Mouse (Mus musculus) hematopoietic stem cell, adult 5-6 weeks (primary cell): ENCODE measurements at regions not wholly inside any gene's neighbourhood (a gene's known extent, or its start where the extent isn't known, plus 50 kb on each side); places are given as distances from the start of the nearest gene placed in this dataset.

ENCODE experiments used
- ATAC-seq, 2 experiments: fragments of 125-278 bp in 1 of 2; replicated peaks in 1 of 2; 2 replicates each; pipeline ENCODE4 v1.8.0; 2016 to 2017; ENCODE audit warnings: inconsistent platforms in 2 of 2, mild to moderate bottlenecking in 2 of 2, moderate number of reproducible peaks in 2 of 2, low read depth in 1 of 2, moderate TSS enrichment in 1 of 2; ENCODE audit not compliant: low FRiP score in 2 of 2, poor library complexity in 2 of 2, severe bottlenecking in 2 of 2, insufficient read depth in 1 of 2, low TSS enrichment in 1 of 2

DNA sequence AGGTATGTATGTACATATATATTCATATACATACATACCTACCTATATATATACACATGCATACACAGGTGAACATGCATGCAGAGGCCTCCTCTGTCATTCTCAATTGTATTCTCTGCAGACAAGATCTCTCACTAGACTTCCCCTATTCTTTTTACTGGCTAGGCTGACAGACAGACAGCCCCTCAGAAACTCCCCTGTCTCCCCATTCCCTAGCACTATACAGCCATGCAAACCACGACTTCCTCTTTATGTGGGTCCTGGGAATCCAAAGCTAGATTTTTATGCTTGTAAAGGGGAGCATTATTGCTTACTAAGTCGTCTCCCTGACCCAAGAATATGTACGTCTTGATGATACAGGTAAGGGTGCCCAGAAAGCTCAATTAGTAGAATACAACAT, 86.9 kb downstream of the Fam124b start:
- peak; percentile 48 to 49; a peak in 2 of 4 replicates for ATAC-seq

DNA sequence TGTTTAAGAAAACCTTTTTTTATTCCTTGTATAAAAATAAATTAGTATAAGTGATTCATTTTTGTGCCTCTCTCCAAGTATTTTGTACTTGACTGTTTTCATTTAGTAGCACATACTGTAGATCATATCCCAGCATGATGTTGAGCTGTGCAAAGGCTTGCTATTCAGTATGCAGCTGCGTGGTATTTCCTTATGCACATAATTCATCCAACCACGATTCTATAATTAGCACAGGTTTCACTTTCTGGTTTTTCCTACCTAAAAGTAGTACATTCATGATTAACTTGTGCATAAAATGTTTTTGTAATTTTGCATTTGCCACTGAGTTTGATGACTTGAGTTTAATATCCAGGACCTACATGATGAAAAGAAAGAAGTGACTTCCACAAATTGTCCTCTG, 94.3 kb downstream of the Fam124b start:
- ATAC-seq = peak; percentile 42 to 56; a peak in 2 of 4 replicates

DNA sequence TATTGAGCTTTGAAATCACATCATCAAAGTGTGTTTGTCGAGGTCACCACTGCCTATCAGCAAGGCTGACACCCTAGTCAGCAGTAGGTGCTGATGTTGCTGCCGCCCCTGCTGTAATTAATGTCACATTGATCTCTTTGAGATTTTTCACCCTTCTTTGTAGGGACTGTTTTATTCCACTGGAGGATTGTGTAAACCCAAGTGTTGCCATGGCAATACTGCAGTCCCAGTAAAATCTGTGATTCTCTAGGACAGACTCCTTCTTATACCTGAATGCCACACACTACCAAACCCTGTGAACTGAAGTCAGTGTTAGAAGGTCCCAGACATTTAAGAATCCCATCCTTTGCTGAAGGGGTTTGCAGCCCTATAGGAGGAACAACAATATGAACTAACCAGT, 102.4 kb downstream of the Fam124b start:
- ATAC-seq = no peak

DNA sequence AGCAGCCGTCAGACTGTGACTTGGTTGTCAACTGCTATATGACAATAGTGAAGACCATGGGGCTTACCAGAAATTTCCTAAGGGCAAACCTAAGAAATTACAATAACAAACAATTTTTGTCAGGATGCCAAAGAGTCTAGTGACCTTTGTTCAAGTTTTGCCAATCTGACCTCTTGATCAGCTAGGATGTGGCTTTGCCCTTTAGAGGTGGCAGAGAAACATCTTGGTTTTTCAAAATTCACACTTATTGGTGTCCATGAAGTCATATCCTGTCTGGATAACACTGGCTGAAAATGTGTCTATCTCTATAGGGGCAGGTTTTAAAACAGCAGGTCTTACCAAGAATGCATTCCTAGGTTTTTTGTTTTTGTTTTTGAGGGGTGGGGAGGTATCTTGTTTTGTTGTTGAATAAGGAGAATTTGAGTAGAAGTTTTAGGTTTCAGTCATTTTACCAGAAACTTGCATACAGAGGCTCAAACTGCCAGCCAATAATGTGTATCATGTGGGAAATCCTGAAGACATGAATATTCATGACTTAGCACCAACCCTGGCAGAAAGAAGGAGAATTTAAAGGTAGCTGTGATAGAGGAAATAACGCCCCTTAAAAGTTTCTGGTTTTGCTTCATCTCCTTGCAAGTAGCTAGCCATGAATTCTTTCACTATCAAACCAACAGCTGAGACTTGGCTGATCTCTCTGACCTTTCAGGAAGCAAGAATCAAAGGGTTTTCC, 110.4 kb downstream of the Fam124b start:
- ATAC-seq = no peak

DNA sequence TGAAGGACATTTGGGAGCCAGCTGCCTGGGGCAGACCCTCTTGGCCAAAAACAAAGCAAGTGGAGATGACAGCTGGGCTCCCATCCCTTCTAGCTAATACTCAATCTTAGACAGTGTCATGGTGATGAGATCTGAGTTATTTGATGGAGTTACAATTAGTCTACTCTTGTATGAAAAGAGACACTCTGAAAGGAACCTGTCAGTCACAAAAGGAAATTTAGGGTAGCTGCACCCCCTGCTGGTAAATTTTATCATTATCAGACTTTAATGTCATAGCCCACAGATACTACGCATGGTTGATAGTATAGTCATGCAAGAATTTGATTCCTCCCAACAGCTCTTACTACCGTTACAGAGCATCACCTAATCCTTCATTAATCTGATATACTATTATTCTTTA, 112.0 kb downstream of the Fam124b start:
- peak; percentile 49 to 56; a peak in 2 of 4 replicates for ATAC-seq

DNA sequence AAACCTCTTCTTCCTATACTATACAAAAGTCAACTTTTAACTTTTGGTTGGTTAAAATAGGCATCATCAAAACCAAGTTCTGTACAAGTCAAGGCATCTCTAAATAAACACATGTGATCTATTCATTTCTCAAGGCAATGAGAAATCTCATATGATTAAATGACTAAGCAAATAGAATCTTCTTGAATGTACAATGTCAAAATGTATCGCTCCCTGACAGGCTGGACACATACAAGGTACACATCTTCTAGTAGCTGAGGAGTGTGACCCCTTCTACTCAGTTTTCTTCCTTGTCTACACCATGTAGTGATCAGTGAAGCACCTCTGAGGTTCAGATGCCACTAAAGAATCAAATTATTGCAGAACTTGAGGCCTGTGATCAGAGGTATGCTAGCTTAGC, 120.0 kb downstream of the Fam124b start:
- no peak for ATAC-seq

DNA sequence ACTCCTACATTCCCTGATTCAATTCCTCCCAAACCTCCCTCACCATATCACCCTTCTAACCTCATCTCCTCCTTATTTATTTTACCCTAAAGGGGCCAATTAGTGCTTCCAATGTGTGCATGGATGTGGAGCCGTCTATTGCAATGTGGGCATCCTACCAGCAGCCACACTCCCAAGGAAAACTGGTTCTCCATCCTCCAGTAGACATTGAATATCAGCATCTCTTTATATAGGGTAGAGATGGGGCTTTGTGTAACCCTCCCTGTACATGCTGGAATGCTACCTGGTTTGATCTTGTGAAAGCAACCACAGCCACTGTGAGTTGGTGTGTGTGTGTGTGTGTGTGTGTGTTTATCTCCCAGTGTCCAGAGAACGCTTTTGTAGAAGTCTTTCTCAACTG, 126.5 kb downstream of the Fam124b start:
- no peak for ATAC-seq

DNA sequence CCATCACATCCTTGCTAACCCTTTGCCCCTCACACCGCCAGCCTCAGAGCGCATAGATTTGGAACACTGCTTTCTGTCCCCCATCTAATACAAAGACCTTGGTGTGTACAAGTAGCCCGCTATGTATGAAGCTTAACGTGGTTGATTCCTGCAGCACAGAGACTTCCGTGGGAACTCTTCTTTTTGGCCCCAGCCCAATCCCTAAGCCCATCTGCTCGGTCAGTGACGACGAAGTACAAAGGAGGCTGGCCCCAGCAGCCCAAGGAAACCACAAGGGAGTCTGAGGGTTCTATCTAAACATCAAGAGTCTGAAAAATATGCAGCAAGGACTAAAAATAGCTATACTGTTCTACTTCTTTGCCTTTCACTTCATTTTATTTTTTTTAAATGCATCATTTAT, 126.9 kb downstream of the Fam124b start:
- peak; percentile 84 to 86 for ATAC-seq

DNA sequence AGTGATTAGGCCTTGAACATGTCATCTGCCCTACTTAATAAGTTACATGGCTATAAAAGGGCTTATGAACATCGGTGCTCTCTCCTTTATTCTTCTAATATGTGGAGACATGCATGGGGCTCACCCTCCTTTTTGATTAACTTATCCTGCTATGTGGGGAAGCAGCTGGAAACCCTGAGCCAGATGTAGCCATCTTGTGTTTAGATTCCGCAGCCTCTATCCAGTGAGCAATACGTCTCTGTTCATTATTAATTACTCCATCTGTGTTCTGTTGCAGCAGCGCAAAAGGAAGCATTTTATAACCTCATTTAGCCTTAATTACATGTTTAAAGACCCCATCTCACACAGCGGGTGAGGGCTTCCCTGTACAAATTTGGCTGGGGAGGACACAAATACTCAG, 129.6 kb downstream of the Fam124b start:
- no peak for ATAC-seq

DNA sequence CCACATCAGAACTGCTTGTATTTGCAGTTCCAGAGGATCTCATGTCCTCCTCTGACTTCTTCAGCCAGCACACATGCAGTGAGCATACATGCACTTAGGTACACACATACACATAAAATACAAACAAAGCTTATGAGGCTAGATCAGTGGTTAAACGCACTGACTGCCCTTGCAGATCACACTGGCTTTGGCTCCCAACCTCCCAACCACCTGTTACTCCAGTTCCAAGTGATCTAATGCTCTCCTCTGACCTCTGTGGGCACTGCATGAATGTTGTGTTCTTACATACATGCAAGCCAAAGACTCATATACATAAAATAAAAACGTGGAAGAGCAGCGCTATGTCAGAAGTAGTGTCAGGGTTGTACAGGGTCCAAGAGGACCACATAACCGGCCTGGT, 141.9 kb downstream of the Fam124b start:
- no peak for ATAC-seq

DNA sequence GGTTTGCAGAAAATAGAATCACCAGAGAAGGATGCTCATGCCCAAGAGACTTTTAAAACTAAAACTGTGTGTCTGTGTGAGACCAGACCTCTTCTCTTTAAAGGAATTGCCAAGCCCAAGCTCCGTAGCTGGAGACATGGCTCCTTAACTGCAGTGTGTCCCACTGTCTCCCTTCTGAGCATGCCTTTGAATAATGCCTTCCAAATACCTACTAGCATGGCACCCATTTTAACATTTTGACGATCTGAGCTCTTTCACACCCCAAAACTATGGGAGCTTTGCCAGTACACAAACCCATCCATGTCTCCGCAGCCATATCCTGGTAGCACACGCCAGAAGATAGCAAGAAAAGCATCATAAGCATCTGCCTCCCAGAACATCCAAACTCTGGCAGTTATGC, 143.9 kb downstream of the Fam124b start:
- ATAC-seq = no peak

DNA sequence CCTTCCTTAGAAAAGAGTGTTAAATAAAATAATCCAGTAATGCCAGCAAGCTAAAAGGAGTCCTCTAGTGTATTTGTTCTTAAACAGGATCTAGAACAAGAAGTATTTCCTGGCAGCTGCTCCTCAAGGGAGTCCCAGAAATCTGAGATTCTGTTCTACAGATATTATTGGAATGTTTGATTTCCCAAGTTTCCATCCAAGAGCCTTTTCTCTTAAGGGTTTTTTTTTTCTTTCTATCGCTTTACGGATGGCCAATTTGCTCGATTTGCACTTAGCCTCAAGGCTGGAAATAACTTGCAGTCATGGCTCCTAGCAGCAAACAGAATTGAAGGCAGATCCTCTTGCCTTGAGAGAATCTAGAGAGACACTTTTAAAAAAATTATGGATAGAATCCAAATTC, 144.3 kb downstream of the Fam124b start:
- ATAC-seq = no peak

DNA sequence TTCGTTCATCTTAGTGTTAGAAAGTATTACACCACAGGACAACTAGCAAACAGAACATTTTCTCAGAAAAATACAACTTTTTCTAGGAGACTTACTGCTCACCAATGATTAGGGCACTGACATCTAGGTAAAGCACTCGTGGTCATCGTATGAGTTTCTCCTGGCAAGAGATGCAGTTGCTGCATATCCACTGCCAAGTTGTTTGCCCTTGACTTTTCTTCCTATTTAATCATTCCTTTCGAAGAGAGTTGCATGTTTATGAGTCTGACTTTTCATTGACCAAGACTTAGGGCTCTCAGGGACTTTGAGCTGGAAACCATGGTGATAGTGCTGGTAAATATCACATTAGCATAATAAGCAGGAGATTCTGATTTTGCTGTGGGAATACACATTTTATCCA, 149.1 kb downstream of the Fam124b start:
- ATAC-seq = no peak

DNA sequence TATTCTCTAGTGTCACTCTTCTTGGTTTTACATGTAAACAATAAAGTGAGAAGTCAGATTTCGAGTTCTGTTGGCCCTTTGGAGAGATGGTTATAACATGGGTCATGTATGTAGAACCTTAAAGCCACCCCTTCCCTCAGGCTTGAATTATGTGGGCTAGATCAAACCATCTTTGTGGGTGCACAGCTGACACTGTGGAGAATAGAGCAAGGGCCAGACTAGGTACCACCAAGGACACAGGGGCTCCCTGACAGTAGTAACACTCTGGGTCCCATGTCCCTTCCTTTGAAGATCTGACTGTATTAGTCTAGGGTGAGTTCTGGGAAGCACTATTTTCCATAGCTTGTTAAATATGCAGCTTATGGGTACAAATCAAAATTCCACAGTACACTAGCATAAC, 156.2 kb downstream of the Fam124b start:
- no peak for ATAC-seq

DNA sequence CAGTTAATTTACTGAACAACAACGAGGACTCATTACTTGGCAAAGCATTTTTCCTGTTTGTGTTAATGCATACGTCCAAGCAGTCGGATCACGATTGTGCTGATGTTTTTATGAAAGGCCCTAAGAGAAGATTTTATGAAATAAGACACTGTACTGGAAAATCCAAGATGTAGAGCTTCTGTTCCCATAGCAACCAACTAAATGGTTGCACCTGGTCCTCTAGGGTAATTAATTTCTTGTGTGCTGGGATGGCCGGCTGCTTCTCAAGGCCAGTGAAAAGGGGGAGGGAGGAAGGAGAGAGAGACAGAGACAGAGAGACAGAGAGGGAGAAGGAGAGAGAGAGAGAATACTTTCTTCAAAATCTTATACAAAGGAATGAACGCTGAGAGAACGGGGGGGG, 156.6 kb downstream of the Fam124b start:
- ATAC-seq = no peak

DNA sequence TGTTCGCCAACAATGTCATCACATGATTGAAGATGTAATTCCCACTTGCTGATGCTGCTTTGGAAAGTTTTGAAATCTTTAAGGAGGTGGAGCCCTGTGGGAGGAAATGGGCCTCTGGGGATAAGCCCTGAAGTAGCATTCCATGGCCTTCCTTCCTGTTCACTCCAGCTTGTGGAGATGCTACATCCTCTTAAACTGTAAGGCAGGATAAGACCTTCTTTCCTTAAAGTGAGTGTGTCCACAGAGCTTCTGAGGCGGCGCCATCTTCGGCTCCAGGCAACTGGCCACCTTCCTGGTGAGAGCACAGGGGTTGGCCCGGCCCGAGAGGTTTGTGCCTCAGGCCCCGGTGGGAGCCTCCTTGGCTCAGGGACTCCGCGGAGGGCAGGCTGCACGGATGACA, 173.1 kb downstream of the Fam124b start:
- ATAC-seq = no peak

DNA sequence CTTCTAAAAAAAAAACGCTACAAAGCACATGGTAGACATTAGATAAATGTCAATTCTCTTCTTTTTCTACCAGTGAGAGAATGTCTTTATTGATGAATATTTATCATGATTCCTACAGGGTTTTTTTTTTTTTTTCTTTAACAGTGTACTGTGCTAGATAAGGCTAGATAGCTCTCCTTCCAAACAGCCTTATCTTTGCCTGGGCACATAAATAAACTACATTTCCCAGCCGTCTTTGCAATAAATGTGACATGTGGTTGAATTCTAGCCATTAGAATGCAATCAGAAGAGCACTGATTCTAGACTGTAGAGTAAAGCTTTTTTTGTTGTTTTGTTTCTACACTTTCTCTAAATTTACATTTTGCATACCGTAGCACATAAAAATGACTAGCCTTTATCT, 177.9 kb downstream of the Fam124b start:
- ATAC-seq = no peak

DNA sequence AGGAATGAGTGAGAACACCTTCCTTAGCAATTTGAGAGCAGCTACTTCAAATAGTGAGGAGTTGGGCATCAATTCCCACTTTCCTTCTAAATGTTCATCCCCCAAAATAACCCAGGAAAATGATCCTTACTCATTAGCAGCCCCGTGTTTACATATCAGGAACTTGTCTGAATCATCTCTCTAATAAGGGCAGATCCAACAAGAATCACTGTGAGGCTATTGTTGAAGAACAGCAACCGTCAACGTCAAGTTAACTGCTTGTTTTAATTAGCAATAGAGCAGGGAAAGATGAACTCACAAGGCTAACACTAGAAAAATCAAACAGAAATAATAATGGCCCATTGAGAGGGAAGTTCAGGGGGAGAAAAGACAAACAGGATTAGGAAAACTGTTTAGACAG, 178.4 kb downstream of the Fam124b start:
- no peak for ATAC-seq

DNA sequence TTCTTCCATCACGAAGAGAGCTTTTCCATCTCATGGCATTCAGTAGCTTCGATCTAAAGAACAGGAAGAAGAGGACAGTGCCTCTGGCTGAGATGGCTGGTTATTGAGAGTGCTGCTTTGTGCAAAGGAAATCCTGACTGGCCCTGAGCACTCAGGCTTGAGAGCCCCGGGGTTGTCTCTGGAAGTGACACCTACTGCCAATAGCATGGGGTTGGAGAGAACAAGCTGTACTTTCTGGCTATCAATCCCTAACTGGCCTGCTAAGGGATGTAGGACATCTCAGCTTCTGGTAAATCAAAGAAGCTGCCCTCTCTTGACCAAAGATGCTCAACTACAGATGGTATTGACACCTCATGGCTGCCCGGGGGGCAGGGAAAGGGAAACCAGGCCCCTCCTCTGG, 178.2 kb upstream of the Serpine2 start:
- no peak for ATAC-seq
